In genomic region chr12:95355151-95355550, GRCm38 (mm10) we compare ENCODE assay signal across 23 mouse cellular contexts.
DNase-seq lines count a peak whose midpoint lies in the region; ATAC-seq and TF ChIP-seq lines count a peak whose summit lies in the region.
"Had no signal": no experiment of that assay in that cellular context is flagged by ENCODE, and none has a peak within 500 bp of the region (broad histone marks: within the 10 kb centered on the region; RNA-seq: fewer than 3 reads in every experiment).

No protein-coding gene starts in this region.

- no peak overlapping the region for H3K4me3 ChIP-seq in midbrain, embryonic 12.5 days
- no peak overlapping the region for H3K4me3 ChIP-seq in midbrain, postnatal 0 days (ENCODE audit: low read depth, low read length)
- H3K4me3 ChIP-seq in embryonic facial prominence, embryonic 13.5 days, result no peak overlapping the region
- H3K4me3 ChIP-seq: forebrain, embryonic 10.5 days; heart, adult 2 months; heart, embryonic 13.5 days; left cerebral cortex, adult 2 months; liver, embryonic 13.5 days; lung, embryonic 15.5 days had no signal

- no peak overlapping the region for H3K4me2 ChIP-seq in midbrain, embryonic 12.5 days (replicated peaks)
- no peak overlapping the region for H3K4me2 ChIP-seq in midbrain, postnatal 0 days (ENCODE audit: low read depth, low read length, poor library complexity, severe bottlenecking)
- 0 out of 2 replicates have a peak overlapping the region, but pooled peaks have one; percentile 22 for H3K4me2 ChIP-seq in embryonic facial prominence, embryonic 13.5 days
- H3K4me2 ChIP-seq: heart, embryonic 13.5 days; hindbrain, embryonic 14.5 days; liver, embryonic 13.5 days; lung, embryonic 15.5 days had no signal

- H3K9me3 ChIP-seq in midbrain, embryonic 12.5 days, result no peaks in the 10 kb centered on the region
- H3K9me3 ChIP-seq in midbrain, postnatal 0 days (ENCODE audit: low read length), result no peaks in the 10 kb centered on the region
- no peaks in the 10 kb centered on the region for H3K9me3 ChIP-seq in embryonic facial prominence, embryonic 13.5 days
- H3K9me3 ChIP-seq: forebrain, embryonic 10.5 days; heart, embryonic 13.5 days; liver, embryonic 13.5 days; lung, embryonic 15.5 days had no signal

- H3K4me1 ChIP-seq in midbrain, embryonic 12.5 days, result no peaks in the 10 kb centered on the region
- H3K4me1 ChIP-seq in midbrain, postnatal 0 days (ENCODE audit: insufficient read depth, low read length), result no peaks in the 10 kb centered on the region
- H3K4me1 ChIP-seq in embryonic facial prominence, embryonic 13.5 days, result no peaks in the 10 kb centered on the region; the same call in 1 of the 2 replicates
- H3K4me1 ChIP-seq: heart, embryonic 13.5 days; liver, embryonic 13.5 days had no signal

- intact Hi-C loops in heart, postnatal 14 days (cut with DNase I), result no loop called here

- peak; percentile 32; the same call in 1 of the 2 replicates for ATAC-seq in midbrain, embryonic 12.5 days (ENCODE audit: low FRiP score, low read depth)
- no peak for ATAC-seq in midbrain, postnatal 0 days (ENCODE audit: low FRiP score)
- no peak for ATAC-seq in embryonic facial prominence, embryonic 13.5 days (ENCODE audit: insufficient number of reproducible peaks, insufficient read depth, low FRiP score, low TSS enrichment, low read depth)
- ATAC-seq: intestine, postnatal 0 days had no signal

- TF ChIP-seq CTCF in midbrain, postnatal 0 days (IDR thresholded peaks at IDR 0.05), result no peak

- peak; percentile 36 for DNase-seq in embryo, embryonic 10 days (ENCODE audit: low spot score)
- DNase-seq in embryo, embryonic 9.5 days (ENCODE audit: extremely low spot score), result no peak
- DNase-seq in midbrain, postnatal 0 days (ENCODE audit: low spot score), result no peak
- DNase-seq in urinary bladder, adult 2 months (ENCODE audit: low spot score), result no peak
- no peak for DNase-seq in heart, postnatal 14 days
- no peak for DNase-seq in layer of hippocampus, adult 9-10 months (ENCODE audit: low spot score)
- DNase-seq: adrenal gland, postnatal 14 days; cerebellum, adult 9-10 months; gastrocnemius, postnatal 25 days; heart, adult 2 months; kidney, postnatal 4 days; liver, embryonic 13.5 days; lung, postnatal 4 days; right cerebral cortex, postnatal 4 days; thymus, postnatal 36 days had no signal

- H3K9ac ChIP-seq in midbrain, embryonic 12.5 days (replicated peaks), result no peak overlapping the region
- H3K9ac ChIP-seq in midbrain, postnatal 0 days (replicated peaks; ENCODE audit: low read length, poor library complexity, severe bottlenecking), result no peak overlapping the region
- H3K9ac ChIP-seq in embryonic facial prominence, embryonic 13.5 days, result no peak overlapping the region
- H3K9ac ChIP-seq: heart, embryonic 13.5 days; hindbrain, embryonic 14.5 days; liver, embryonic 13.5 days; lung, embryonic 15.5 days had no signal

- H3K27ac ChIP-seq in midbrain, embryonic 12.5 days (replicated peaks), result no peak overlapping the region
- no peak overlapping the region for H3K27ac ChIP-seq in midbrain, postnatal 0 days (ENCODE audit: low read depth, low read length)
- no peak overlapping the region for H3K27ac ChIP-seq in embryonic facial prominence, embryonic 13.5 days
- H3K27ac ChIP-seq: forebrain, embryonic 10.5 days; heart, adult 2 months; heart, embryonic 13.5 days; hindbrain, embryonic 14.5 days; left cerebral cortex, adult 2 months; liver, embryonic 13.5 days; lung, embryonic 15.5 days had no signal

- H3K36me3 ChIP-seq in midbrain, embryonic 12.5 days, result no peaks in the 10 kb centered on the region
- no peaks in the 10 kb centered on the region for H3K36me3 ChIP-seq in midbrain, postnatal 0 days (ENCODE audit: insufficient read depth, low read length)
- no peaks in the 10 kb centered on the region for H3K36me3 ChIP-seq in embryonic facial prominence, embryonic 13.5 days
- H3K36me3 ChIP-seq: forebrain, embryonic 10.5 days; heart, embryonic 13.5 days; liver, embryonic 13.5 days; lung, embryonic 15.5 days had no signal

- 7% methylated on average over 6 of the region's 6 CpGs for WGBS in midbrain, embryonic 12.5 days
- 18% methylated on average over 6 of the region's 6 CpGs for WGBS in midbrain, postnatal 0 days
- 8% methylated on average over 6 of the region's 6 CpGs for WGBS in embryonic facial prominence, embryonic 13.5 days

- H3K27me3 ChIP-seq in midbrain, embryonic 12.5 days, result peaks cover 22% of the 10 kb centered on the region
- H3K27me3 ChIP-seq in midbrain, postnatal 0 days (ENCODE audit: insufficient read depth, low read length), result no peaks in the 10 kb centered on the region
- no peaks in the 10 kb centered on the region for H3K27me3 ChIP-seq in embryonic facial prominence, embryonic 13.5 days
- H3K27me3 ChIP-seq: heart, embryonic 13.5 days; liver, embryonic 13.5 days; lung, embryonic 15.5 days had no signal
